Mouse (Mus musculus) cerebellum, adult 2 months (tissue): ENCODE measurements around the gene Zfp638. TPM values are rescaled to one million over a fixed set of nuclear protein-coding genes. Genes with fewer than 3 reads are reported as not detected.

Experiments used
- DNase-seq, 2 experiments: peaks; one replicate each; pipeline ENCODE4 v3.0.0; 2021
- H3K27ac ChIP-seq: fragments of 200-500 bp; 2 replicates; pipeline ENCODE4 v1.5.1; 2012; ENCODE audit warnings: low read length, control low read depth, inconsistent platforms; ENCODE audit not compliant: insufficient read depth
- H3K27me3 ChIP-seq: fragments of 200-500 bp; 2 replicates; pipeline ENCODE4 v1.6.1; 2012; ENCODE audit warnings: inconsistent platforms, mild to moderate bottlenecking, low read length, moderate library complexity; ENCODE audit not compliant: control insufficient read depth, insufficient read depth
- H3K4me1 ChIP-seq: fragments of 200-500 bp; 2 replicates; pipeline ENCODE4 v1.6.1; 2011; ENCODE audit warnings: low read length; ENCODE audit not compliant: control insufficient read depth, insufficient read depth
- H3K4me3 ChIP-seq: fragments of 200-500 bp; replicated peaks from 2 replicates; pipeline ENCODE3; 2011; ENCODE audit warnings: mild to moderate bottlenecking, low read depth, low read length, control low read depth; ENCODE audit not compliant: insufficient read depth
- CTCF ChIP-seq: fragments of 200-500 bp; IDR thresholded peaks from 2 replicates; pipeline ENCODE4 v1.5.1; 2011; ENCODE audit warnings: low read depth, mild to moderate bottlenecking, control low read depth, low read length, moderate library complexity, borderline replicate concordance; ENCODE audit not compliant: insufficient read depth
- POLR2A ChIP-seq: fragments of 200-500 bp; IDR thresholded peaks from 2 replicates; pipeline ENCODE4 v1.6.1; 2011; ENCODE audit warnings: low read length, control low read depth, borderline replicate concordance; ENCODE audit not compliant: insufficient read depth
- WGBS: fragments of 180-500 bp; shearing (Covaris S2); methylation state at CpG from one replicate; pipeline ENCODE4 v1.1.7; 2018; 5-methylcytosine and 5-hydroxymethylcytosine counted together
- polyA plus RNA-seq: library from polyadenylated mRNA; depleted of rRNA; stranded (reverse); fragments of >200 nt; gene quantifications from 2 replicates; pipeline ENCODE4 v1.2.3, GENCODE M21; 2012

The Zfp638 gene
- polyA plus RNA-seq, 1 experiment, result 59.6 TPM

DNA sequence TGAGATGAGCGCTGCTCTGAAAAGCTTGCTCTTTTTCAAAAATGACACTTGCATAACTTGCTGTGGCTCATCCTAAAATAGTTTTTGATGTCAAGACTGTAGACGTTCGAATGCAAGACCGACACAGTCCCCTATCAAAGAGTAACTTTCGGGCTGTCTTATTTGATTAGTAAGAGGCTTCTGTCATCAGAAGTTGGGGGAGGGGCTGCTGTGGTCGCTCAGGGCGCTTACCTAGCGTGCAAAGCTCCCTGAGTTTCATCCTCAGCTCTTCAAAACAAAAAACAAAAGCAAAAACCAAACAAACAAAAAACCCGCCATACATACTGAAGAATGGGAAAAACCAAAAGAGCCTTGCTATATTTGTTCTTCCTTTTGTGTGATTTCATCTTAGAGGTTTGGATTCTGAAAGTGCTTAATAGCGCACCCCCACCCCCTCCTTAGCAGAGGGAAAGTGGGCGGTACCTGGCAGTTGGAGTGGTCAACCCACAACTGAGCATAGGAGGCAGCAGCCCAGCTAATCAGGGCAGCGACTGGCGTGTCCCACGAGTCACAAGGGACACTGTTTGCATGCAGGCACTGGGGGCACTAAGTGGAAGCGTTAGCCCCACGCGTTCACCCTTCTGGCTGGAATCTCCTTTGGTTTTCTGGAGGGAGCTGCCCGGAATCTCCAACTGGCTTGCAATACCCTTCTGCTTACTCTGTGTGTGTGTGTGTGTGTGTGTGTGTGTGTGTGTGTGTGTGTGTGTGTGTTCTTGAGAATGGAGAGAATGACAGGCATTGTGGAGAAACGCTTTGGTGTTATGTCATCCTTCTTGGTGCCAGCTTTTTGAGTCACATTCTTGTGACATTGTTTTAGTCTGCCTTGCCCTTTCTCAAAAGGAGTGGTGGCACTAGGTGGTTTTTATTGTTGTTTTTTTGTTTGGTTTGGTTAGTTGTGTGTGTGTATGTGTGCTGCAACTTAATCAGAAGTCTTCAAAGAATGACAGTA, 983 bp downstream of the Zfp638 start:
- H3K4me3 ChIP-seq, result peak overlapping the region; percentile 69
- no peak overlapping the region for H3K27ac ChIP-seq
- no peaks in the 10 kb centered on the region for H3K27me3 ChIP-seq
- no peak for TF ChIP-seq POLR2A
- TF ChIP-seq CTCF, result no peak
- DNase-seq, result peak; percentile 48 to 56
- H3K4me1 ChIP-seq, result peaks cover 5% of the 10 kb centered on the region
- 1% methylated on average over 19 of the region's 19 CpGs for WGBS

DNA sequence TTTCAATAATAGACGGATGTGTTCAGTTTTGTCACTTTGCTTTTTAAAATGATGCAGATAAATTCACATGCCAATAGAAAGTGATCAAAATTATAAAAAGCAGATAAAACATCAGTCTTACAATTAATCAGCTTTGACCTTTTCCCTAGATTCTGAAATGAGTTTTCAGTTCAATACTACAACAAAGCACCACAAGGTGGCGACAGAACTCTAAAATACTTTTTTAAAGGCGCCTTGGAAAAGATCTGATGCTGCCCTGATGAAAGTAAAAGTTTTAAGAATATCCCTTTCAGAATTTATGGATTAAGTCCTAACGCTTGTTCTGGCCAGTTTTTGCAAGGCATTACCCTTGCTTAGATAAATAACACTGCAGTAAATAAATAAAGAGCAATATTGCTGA, 12.9 kb downstream of the Zfp638 start:
- H3K27ac ChIP-seq, result no peak overlapping the region
- no peaks in the 10 kb centered on the region for H3K27me3 ChIP-seq
- H3K4me3 ChIP-seq, result no peak overlapping the region
- WGBS, result 5% methylated on average over 4 of the region's 4 CpGs
- peak; percentile 17 to 21 for DNase-seq
- TF ChIP-seq CTCF (peak; percentile 44; the same call in 1 of the 2 replicates), POLR2A (no peak)
- no peaks in the 10 kb centered on the region for H3K4me1 ChIP-seq

DNA sequence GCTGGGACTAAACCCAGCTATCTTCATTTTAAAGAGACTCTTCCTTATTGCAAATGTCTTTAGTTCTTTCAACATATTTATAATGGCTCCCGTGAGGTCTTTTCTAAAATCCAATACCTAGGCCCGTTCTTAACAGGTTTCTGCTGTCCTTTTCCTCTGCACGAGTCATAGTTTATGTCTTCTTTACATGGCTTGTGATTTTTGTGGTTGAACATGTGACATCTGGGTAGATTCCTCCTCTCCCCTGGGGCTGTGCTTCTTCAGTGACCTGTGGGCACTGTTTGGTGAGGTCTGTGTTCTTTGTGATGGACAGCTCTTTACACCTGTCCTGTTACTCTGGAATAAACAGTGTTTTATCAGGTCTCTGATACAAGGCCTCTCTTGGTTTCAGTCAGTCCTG, 19.9 kb downstream of the Zfp638 start:
- TF ChIP-seq CTCF (no peak), POLR2A (no peak)
- no peak overlapping the region for H3K4me3 ChIP-seq
- WGBS, result 93% methylated on average over 3 of the region's 3 CpGs
- no peaks in the 10 kb centered on the region for H3K27me3 ChIP-seq
- no peak for DNase-seq
- no peaks in the 10 kb centered on the region for H3K4me1 ChIP-seq
- H3K27ac ChIP-seq, result no peak overlapping the region

DNA sequence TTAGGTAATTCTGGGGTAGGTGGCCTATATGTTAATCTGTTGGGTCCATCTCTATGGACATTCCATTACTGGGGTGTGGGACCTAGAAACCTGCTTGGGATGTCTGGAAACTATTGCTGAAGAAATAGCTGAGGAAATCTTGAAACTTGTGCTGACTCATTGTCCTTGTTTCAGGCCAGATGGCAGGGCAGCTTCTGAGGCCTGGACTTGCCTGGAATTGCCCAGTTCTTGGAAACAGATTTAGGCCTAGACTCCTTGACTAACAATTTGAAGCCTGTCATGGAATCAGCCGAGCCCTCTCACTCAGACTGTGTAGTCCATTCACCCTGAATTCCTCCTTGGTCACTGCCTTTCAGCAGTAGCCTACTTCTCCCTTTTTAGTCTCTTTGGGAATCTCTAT, 21.9 kb downstream of the Zfp638 start:
- DNase-seq, result no peak
- Histone ChIP-seq H3K27me3 (no peaks in the 10 kb centered on the region), H3K27ac (no peak overlapping the region), H3K4me3 (no peak overlapping the region), H3K4me1 (no peaks in the 10 kb centered on the region)
- whole genome bisulfite sequencing, result 67% methylated on average over 1 of the region's 1 CpGs
- TF ChIP-seq CTCF (no peak), POLR2A (no peak)

DNA sequence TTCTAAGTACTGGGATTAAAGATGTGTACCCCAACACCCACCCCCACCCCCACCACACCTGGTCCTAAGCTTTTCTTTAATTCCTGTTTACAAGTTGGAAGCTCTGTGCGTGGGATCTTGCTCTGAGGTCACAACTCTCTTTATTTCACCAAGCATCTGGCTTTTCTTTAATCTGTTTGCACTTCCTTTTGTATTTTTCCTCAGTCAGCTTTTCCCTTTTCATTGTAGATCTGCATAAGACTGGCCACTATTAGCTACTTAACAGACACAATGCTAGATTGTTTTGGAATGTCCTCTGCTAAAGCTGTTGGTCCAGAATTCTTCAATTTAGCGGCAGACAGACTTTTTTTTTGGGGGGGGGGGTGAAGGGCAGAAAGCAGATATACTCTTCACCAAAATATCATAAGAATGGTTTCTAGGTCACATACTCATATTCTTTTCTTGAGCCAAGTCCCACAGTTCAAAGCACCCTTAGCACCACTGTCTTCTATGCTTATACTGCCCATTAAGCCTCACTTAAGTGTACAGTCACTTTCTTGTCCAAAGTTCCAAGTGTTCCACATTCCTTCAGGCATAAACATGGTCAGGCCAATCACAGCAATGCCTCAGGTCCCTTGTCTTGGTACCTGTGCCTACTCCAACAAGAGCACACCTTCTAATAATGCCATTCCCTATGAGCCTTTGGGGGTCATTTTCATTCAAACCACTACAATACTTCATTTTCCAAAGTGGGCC, 23.5 kb downstream of the Zfp638 start:
- no peak overlapping the region for H3K4me3 ChIP-seq
- no peaks in the 10 kb centered on the region for H3K27me3 ChIP-seq
- DNase-seq, result no peak
- H3K27ac ChIP-seq, result no peak overlapping the region
- no peaks in the 10 kb centered on the region for H3K4me1 ChIP-seq
- no peak for TF ChIP-seq CTCF
- no peak for TF ChIP-seq POLR2A
- 62% methylated on average over 2 of the region's 2 CpGs for WGBS

DNA sequence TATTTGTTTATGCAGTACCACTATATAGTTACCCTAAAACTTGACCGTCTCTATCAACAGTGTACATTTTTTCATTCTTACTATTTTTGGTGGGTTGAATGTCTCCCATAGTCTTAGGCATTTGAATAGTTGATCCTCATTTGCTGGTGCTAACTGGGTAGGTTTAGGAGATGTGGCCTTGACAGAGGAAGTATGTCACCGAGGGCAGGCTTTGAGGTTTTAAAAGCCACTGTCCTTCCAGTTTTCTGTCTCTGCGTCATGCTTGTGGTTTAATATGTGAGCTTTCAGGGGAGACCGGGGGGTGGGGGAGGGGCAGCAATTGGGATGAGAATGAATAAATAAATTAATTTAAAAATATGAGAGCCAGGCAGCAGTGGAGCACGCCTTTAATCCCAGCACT, 24.3 kb downstream of the Zfp638 start:
- TF ChIP-seq CTCF, result no peak
- TF ChIP-seq POLR2A, result no peak
- Histone ChIP-seq H3K27me3 (no peaks in the 10 kb centered on the region), H3K27ac (no peak overlapping the region), H3K4me1 (no peaks in the 10 kb centered on the region), H3K4me3 (no peak overlapping the region)
- WGBS, result 90% methylated on average over 5 of the region's 5 CpGs
- DNase-seq, result no peak

DNA sequence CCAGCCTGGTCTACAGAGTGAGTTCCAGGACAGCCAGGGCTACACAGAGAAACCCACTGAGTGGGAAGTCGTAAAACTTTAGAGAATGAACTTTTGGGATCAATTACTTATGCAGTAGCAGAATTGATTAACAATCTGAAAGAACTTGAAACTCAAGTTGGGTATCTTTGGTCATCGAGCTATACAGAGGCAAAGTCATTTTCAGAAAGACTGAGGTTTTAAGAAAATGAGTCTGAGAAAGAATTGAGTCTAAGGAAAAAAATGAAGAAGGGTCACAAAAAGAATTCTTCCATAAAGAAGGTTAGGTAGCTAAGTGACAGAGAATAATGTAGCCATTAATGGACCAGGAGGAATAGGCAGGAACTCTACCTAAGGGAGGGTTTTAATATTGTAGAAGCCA, 24.8 kb downstream of the Zfp638 start:
- no peak overlapping the region for H3K4me3 ChIP-seq
- H3K27me3 ChIP-seq, result no peaks in the 10 kb centered on the region
- H3K27ac ChIP-seq, result no peak overlapping the region
- no peak for DNase-seq
- 92% methylated on average over 2 of the region's 2 CpGs for WGBS
- no peaks in the 10 kb centered on the region for H3K4me1 ChIP-seq
- no peak for TF ChIP-seq POLR2A
- no peak for TF ChIP-seq CTCF
